Mouse (Mus musculus) CH12.LX (cell line): ENCODE results near the gene Sema3a. TPM values are rescaled to one million over a fixed set of nuclear protein-coding genes. Genes with fewer than 3 reads are reported as not detected.

Experiments
- DNase-seq: peaks from one replicate; pipeline ENCODE4 v3.0.0-alpha.2; 2013; ENCODE audit errors: extremely low read depth
- H3K27ac ChIP-seq: 2 replicates; pipeline ENCODE4 v1.5.1; 2012; ENCODE audit warnings: low read depth, mild to moderate bottlenecking, control low read depth, moderate library complexity; ENCODE audit not compliant: insufficient read depth
- H3K27me3 ChIP-seq: replicated peaks from 2 replicates; pipeline ENCODE3; 2012; ENCODE audit warnings: inconsistent platforms
- H3K36me3 ChIP-seq, 2 experiments: replicated peaks in 1 of 2; 2 replicates each; pipeline versions ENCODE3 to v1.6.1; 2012; ENCODE audit warnings: inconsistent platforms in 1 of 2, low read length in 1 of 2, mild to moderate bottlenecking in 1 of 2, mixed read lengths in 1 of 2, moderate library complexity in 1 of 2; ENCODE audit not compliant: control insufficient read depth in 1 of 2, insufficient read depth in 1 of 2
- H3K4me1 ChIP-seq, 2 experiments: 2 replicates each; pipeline ENCODE4 v1.6.1; 2012; ENCODE audit warnings: inconsistent platforms in 1 of 2, moderate library complexity in 1 of 2; ENCODE audit not compliant: insufficient read depth in 2 of 2, control insufficient read depth in 1 of 2
- H3K4me2 ChIP-seq: 2 replicates; pipeline ENCODE4 v1.6.1; 2012; ENCODE audit warnings: low read depth, mild to moderate bottlenecking, control low read depth; ENCODE audit not compliant: poor library complexity, insufficient read depth, severe bottlenecking
- H3K4me3 ChIP-seq, 3 experiments: fragments of 150-350 bp in 1 of 3; sonication (generic) in 1 of 3; replicated peaks in 1 of 3; 2 replicates each; pipeline versions ENCODE3 to v1.5.1; 2011 to 2012; ENCODE audit warnings: low read depth in 2 of 3, low read length in 2 of 3, mild to moderate bottlenecking in 2 of 3, moderate library complexity in 2 of 3, control low read depth in 1 of 3, improper control_type of control experiment in 1 of 3, inconsistent platforms in 1 of 3, mixed read lengths in 1 of 3; ENCODE audit not compliant: poor library complexity in 1 of 3
- H3K79me2 ChIP-seq: replicated peaks from 2 replicates; pipeline ENCODE4 v1.6.1; 2012; ENCODE audit warnings: mild to moderate bottlenecking, moderate library complexity; ENCODE audit not compliant: control insufficient read depth, poor library complexity, insufficient read depth, severe bottlenecking; ENCODE audit errors: extremely low read depth
- H3K9ac ChIP-seq: 2 replicates; pipeline ENCODE4 v1.6.1; 2012; ENCODE audit warnings: low read depth, mild to moderate bottlenecking, control low read depth, moderate library complexity; ENCODE audit not compliant: insufficient read depth
- H3K9me3 ChIP-seq: replicated peaks from 2 replicates; pipeline ENCODE3; 2012; ENCODE audit warnings: low read length, inconsistent platforms, mixed read lengths
- BHLHE40 ChIP-seq: IDR thresholded peaks from 2 replicates; pipeline ENCODE4 v1.6.1; 2011; ENCODE audit warnings: mild to moderate bottlenecking, low read depth, low read length, improper control_type of control experiment
- CHD1 ChIP-seq: IDR thresholded peaks from 2 replicates; pipeline ENCODE4 v1.6.1; 2012; ENCODE audit warnings: low read depth, low read length, improper control_type of control experiment, inconsistent platforms
- CHD2 ChIP-seq: IDR thresholded peaks from 2 replicates; pipeline ENCODE4 v1.6.1; 2011; ENCODE audit warnings: low read length, improper control_type of control experiment
- CTCF ChIP-seq, 2 experiments: IDR thresholded peaks in 1 of 2; conservative IDR thresholded peaks in 1 of 2; 2 replicates each; pipeline ENCODE4 v1.5.1; 2011 to 2012; ENCODE audit warnings: low read depth in 2 of 2, low read length in 2 of 2, improper control_type of control experiment in 1 of 2, inconsistent platforms in 1 of 2, mild to moderate bottlenecking in 1 of 2, moderate library complexity in 1 of 2
- ETS1 ChIP-seq: conservative IDR thresholded peaks from 2 replicates; pipeline ENCODE4 v1.6.1; 2012; ENCODE audit warnings: low read depth, mild to moderate bottlenecking, inconsistent platforms, low read length, improper control_type of control experiment, moderate library complexity
- IRF4 ChIP-seq: IDR thresholded peaks from 2 replicates; pipeline ENCODE4 v1.6.1; 2014; ENCODE audit warnings: low read depth, mild to moderate bottlenecking, inconsistent platforms, low read length, improper control_type of control experiment
- JUN ChIP-seq: IDR thresholded peaks from 2 replicates; pipeline ENCODE4 v1.6.1; 2011; ENCODE audit warnings: low read depth, mild to moderate bottlenecking, low read length, improper control_type of control experiment, moderate library complexity; ENCODE audit not compliant: insufficient read depth
- JUND ChIP-seq: conservative IDR thresholded peaks from 2 replicates; pipeline ENCODE4 v1.6.1; 2011; ENCODE audit warnings: low read depth, low read length, improper control_type of control experiment
- MAFK ChIP-seq: IDR thresholded peaks from 2 replicates; pipeline ENCODE4 v1.6.1; 2011; ENCODE audit warnings: low read length, improper control_type of control experiment; ENCODE audit not compliant: insufficient replicate concordance
- MAX ChIP-seq: IDR thresholded peaks from 2 replicates; pipeline ENCODE4 v1.6.1; 2011; ENCODE audit warnings: low read length, improper control_type of control experiment
- MAZ ChIP-seq: IDR thresholded peaks from 2 replicates; pipeline ENCODE4 v1.6.1; 2012; ENCODE audit warnings: low read depth, mild to moderate bottlenecking, inconsistent platforms, low read length, improper control_type of control experiment, moderate library complexity
- MEF2A ChIP-seq: IDR thresholded peaks from 2 replicates; pipeline ENCODE4 v1.6.1; 2014; ENCODE audit warnings: low read depth, mild to moderate bottlenecking, inconsistent platforms, low read length, improper control_type of control experiment, borderline replicate concordance
- MYC ChIP-seq: IDR thresholded peaks from 2 replicates; pipeline ENCODE4 v1.6.1; 2011; ENCODE audit warnings: low read depth, mild to moderate bottlenecking, improper control_type of control experiment, low read length
- RCOR1 ChIP-seq: conservative IDR thresholded peaks from 2 replicates; pipeline ENCODE4 v1.6.1; 2012; ENCODE audit warnings: low read depth, mild to moderate bottlenecking, inconsistent platforms, low read length, improper control_type of control experiment
- SIN3A ChIP-seq: IDR thresholded peaks from 2 replicates; pipeline ENCODE4 v1.6.1; 2012; ENCODE audit warnings: low read length, improper control_type of control experiment, inconsistent platforms
- SMC3 ChIP-seq: IDR thresholded peaks from 2 replicates; pipeline ENCODE4 v1.6.1; 2011; ENCODE audit warnings: low read depth, low read length, improper control_type of control experiment
- TBP ChIP-seq: conservative IDR thresholded peaks from 2 replicates; pipeline ENCODE4 v1.6.1; 2011; ENCODE audit warnings: low read depth, low read length, improper control_type of control experiment
- UBTF ChIP-seq: IDR thresholded peaks from 2 replicates; pipeline ENCODE4 v1.6.1; 2012; ENCODE audit warnings: low read depth, mild to moderate bottlenecking, inconsistent platforms, low read length, improper control_type of control experiment, moderate library complexity
- dilution Hi-C: fragments of 300-500 bp; cut with MboI; formaldehyde crosslinking; loops from 2 replicates; pipeline ENCODE4 v1.14.3; 2020; ENCODE audit warnings: low sequenced_read_pairs; ENCODE audit not compliant: extremely low pct_unique_long_range_greater_than_20kb, extremely low pct_ligation_motif_present
- in situ Hi-C: fragments of 300-500 bp; cut with MboI; formaldehyde crosslinking; loops from 3 replicates; pipeline ENCODE4 v1.14.3; 2019; ENCODE audit warnings: low sequenced_read_pairs, low pct_ligation_motif_present, low pct_unique_long_range_greater_than_20kb, mixed read lengths
- polyA plus RNA-seq: library from polyadenylated mRNA; unstranded; fragments of >175 nt; gene quantifications from 2 replicates; pipeline ENCODE4 v1.2.1, GENCODE M21; 2012; ENCODE audit warnings: low read depth; ENCODE audit not compliant: insufficient read length
- total RNA-seq, 2 experiments: library from RNA; depleted of rRNA; stranded (reverse); fragments of 300-350 nt in 1 of 2; fragments of >200 nt in 1 of 2; gene quantifications; 2 replicates each; pipeline ENCODE4 v1.2.3; 2012 to 2014

Sema3a gene
- total and polyA plus RNA-seq, 3 experiments = not detected

DNA sequence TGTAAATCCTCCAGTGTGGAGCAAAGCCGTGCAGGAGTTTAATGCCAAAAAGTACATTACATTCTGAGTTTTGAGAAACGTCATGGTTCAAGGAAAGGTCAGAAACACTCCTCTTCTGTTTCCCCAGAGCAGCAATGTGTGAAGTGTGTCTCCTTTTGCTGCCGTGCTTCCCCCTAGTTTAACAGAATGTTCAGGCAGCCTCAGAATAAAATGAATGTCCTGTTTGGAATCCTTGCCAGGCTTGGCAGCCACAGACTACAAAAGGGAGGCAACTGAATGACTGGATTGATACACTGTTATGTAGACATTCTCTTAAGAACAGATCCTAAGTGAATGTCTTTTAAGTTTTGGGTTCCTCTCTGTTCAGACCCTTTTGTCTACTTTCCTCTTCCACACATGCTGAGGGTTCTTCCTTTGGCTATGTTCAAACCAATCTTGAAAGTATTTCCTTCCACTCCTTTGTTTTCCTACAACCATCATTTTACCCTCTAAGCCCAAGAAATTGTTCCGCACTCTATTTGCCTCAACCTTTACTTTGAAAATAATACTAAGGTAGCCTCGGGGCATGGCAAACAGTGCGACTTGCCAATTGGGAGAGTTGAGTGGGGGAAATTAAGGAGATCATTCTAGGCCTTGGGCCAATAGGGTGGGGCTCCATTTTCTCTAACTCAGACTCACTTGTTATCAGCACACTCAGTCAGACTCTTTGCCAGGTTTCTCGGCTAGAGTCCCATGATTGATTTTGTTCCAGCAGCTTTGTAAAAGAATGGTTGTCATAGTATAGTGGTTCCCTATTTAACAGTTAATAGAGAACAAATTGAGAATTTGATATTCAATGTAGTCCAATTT, 345.1 kb downstream of the Sema3a start:
- no peak overlapping the region for H3K27ac ChIP-seq
- no peaks in the 10 kb centered on the region for H3K36me3 ChIP-seq
- no peak overlapping the region for H3K4me3 ChIP-seq
- no peak for DNase-seq
- H3K79me2 ChIP-seq = no peaks in the 10 kb centered on the region
- H3K27me3 ChIP-seq = no peaks in the 10 kb centered on the region
- H3K9ac ChIP-seq = no peak overlapping the region
- peaks cover 33% of the 10 kb centered on the region for H3K9me3 ChIP-seq
- no peaks in the 10 kb centered on the region for H3K4me1 ChIP-seq
- in situ Hi-C loops (no loop called here), dilution Hi-C loops (no loop called here)
- no peak overlapping the region for H3K4me2 ChIP-seq
- TF ChIP-seq JUN (no peak), MYC (no peak), CHD2 (no peak), MAX (no peak), JUND (no peak), BHLHE40 (no peak), MAZ (no peak), UBTF (no peak), TBP (no peak), SIN3A (no peak), MAFK (no peak), MEF2A (no peak), IRF4 (no peak), SMC3 (no peak), RCOR1 (no peak), CHD1 (no peak), ETS1 (no peak), CTCF (conservative IDR thresholded peaks at IDR 0.05 in 1 of 2, IDR thresholded peaks at IDR 0.05 in 1 of 2; ENCODE audit: low read depth in 2 of 2, low read length in 2 of 2) (no peak)

DNA sequence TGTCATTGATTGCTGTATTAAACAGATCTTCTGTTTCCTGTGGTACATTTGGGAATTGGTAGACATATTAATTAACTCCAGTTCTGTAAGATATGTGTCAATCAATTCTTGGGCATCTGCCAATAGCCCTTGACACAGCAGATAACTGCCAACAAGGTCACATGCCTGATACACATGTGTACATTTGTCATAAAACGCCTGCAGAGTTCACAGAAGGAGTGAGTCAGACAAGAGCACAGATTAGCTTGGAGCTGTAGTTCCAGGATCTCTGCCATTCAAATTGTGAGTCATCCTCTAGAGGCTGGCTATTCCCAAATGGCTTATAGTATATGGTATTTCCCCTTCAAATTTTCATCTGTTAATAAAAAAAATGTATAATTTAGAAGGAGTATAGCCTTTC, 352.4 kb downstream of the Sema3a start:
- TF ChIP-seq MYC (no peak), MEF2A (no peak)
- in situ Hi-C loops = no loop called here
- Histone ChIP-seq H3K9me3 (peaks cover 33% of the 10 kb centered on the region), H3K27ac (no peak overlapping the region), H3K4me3 (no peak overlapping the region), H3K36me3 (no peaks in the 10 kb centered on the region), H3K4me2 (no peak overlapping the region), H3K79me2 (no peaks in the 10 kb centered on the region), H3K4me1 (no peaks in the 10 kb centered on the region), H3K27me3 (no peaks in the 10 kb centered on the region), H3K9ac (no peak overlapping the region)
- DNase-seq = no peak
- dilution Hi-C loops = no loop called here
